Mouse (Mus musculus) lung, postnatal 10 days (tissue): Measurements from ENCODE around the gene Cideb.

ENCODE experiments used
- DNase-seq: peaks from one replicate; pipeline ENCODE4 v3.0.0; 2021

The Cideb gene

GRCm38 (mm10) chr14:55721700-55722437 lies 36.4 kb downstream of the Cideb start, which contains the start of gene Rabggta:
Gene Rabggta, minus strand, starts transcription at chr14:55722263.
- DNase-seq = peak; percentile 94

- DNase-seq = no peak
Measured at GRCm38 (mm10) chr14:55721076-55721475, 37.2 kb downstream of the Cideb start.

DNA sequence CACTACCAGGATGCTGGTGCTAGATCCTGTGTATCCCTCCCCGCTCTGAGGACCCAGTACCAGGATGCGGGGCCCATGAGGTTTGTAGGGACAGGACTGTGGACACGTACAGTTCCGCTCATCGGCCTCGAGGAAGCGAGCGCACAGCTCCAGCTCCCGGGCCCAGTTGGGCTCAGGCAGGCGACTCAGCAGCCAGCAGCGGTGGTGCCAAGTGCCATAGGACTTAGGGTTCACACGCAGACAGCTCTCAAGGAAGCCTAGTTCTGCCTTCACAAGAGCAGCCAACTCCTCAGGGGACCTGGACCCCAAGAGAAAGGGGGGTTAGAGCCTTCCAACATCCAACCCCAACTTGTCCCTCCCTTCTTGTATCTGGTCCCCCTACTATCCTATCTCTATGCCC lies 37.6 kb downstream of the Cideb start:
- DNase-seq = no peak

DNA sequence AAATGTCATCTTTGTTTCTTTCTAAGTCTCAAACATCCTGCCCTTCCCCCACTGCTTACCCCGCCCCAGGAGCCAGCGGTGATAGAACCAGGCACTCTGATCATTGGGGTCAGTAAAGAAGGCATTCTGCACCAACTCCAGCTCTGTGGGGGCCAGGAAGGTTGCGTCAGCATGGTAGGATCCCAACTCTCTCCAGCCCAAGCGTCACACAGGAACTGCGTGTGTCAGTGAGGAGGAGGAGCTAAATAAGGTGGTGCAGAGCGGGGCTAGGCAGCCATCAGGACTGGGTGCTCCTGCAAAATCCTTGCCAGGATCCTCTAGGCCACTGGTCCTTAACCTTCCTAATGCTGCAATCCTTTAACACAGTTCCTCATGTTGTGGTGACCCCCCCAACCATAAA lies 38.5 kb downstream of the Cideb start:
- no peak for DNase-seq

DNA sequence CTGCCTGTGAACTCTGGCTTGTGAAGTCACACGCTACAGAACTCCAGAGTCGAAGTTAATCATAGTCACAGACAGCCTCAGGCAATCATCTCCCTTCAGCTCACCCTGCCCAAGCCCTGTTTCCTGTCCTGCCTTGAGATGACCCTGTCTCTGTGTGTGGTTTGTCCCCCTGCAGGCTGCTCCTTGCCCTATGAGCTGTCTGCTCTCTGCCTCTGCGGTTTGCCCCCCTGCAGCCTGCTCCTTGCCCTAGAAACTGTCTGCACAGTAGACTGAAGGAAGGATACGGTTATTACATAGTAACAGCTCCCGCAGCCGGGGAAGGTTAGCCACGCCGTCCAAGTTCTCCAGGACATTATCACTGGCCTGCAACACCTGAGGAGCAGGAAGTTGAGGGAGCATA lies 41.4 kb downstream of the Cideb start:
- DNase-seq = no peak

- no peak for DNase-seq
Measured at GRCm38 (mm10) chr14:55716271-55716670, 42.0 kb downstream of the Cideb start.

DNA sequence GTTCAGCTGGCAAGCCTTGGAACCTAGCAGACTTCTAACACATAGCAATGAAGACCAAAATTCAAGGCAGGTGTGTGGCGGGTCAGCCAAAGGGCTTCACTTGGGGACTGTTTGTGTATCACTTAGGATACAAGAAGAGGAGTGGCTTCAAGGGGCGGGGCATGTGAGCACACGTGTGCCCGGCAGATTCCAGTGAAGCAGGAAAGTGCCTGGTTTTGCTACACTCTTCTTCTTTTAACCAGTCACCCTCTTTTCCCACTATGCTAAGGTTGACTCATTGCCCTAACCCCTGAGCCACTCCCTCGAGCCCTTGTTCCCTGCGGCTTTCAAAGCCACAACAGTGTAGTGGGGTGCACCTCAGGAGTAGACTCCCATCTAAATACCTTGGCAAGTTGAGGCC lies 43.4 kb downstream of the Cideb start:
- DNase-seq = peak; percentile 57

- no peak for DNase-seq
Measured at GRCm38 (mm10) chr14:55713729-55714122, 44.5 kb downstream of the Cideb start, which contains the start of gene Tgm1. Gene Tgm1, minus strand, starts transcription at chr14:55713926.

DNA sequence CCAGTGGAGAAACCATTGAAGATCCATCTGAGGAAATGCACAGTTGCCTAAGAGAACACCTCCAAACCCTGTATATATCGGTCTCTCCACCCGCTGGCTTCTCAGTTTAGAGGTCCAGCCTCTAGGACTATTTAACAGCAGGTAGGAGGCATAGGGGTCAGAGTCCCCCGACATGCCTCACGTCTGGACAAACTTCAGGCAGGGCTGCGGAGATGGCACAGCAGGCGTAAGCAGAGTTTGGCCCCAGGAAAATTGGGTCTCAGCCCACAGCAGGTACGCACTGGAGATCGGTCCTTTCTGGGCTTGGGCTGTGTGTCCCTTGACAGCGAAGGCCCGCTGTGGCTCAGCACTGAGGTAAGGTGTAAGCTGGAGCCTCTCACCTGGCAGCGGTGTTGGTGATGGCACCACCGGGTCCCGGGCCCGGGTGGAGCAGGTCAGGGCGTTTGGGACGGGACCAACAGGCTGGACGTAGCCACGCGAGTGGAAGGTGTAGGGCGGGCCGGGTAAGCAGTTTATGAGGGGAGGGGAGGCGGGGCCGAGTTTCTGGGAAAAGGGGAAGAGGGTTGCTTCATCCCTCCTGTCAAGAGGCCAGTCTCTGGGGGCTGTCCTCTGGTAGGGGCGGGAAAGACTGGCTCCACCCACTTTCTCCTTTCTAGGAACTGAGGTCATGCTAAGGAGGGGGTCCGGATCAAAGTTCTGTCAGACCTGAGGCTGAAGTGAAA lies 45.1 kb downstream of the Cideb start:
- peak; percentile 70 for DNase-seq

DNA sequence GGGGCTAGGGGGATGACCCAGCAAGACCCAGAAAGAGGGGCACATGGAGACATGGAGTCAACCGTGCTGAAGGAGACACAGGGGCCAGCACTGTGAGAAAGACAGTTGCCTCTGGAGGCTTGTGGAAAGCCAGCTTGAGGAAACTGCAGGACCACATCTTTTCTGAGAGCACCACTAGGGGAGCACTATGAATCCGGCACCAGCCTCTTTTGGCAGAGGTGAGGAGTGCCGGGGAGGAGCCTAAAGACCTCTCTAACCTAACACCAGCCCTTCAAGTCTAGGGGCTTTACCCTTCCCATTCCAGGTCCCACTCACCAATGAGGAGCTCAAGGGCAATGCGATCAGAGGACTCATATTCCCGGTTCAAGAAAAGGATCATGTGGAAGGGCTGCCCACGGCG lies 46.5 kb downstream of the Cideb start:
- no peak for DNase-seq

DNA sequence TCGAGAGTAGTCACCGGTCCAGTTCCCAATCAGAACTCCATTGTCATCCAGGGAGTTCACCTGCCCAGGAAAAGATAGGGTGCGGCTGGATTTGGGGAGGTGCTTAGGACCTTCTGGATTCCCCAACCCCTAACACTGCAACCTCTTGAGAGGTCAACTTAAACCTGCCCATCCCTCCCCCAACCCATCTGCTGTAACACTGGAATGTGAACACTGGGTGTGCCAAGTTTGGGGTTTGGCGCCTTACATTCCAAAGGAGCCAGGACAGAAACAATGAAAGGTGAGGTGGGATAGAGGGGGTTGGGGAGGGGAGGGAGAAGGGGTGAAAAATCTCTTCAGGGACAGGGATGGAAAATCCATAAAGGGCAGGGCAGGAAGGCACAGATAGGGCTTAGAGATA lies 48.7 kb downstream of the Cideb start:
- no peak for DNase-seq

DNA sequence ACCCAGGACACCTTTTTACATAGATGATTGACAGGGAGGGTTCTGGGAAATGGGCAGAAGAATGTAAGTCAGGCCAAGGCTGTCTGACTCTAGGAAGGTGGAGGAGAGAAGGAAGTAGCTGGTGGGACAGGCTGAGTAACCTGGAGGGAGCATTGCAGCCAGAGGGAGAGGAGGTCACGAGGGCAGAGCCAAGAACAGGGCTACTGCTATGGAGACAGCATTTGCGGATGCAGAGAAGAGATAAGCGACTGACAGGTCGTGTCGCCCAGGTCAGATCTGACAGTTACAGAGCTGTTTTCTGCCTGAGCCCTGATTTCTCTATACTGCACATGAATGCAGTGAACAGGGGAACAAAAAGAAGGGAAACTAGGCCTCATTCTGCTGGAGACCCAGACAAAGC lies 50.9 kb downstream of the Cideb start:
- no peak for DNase-seq

DNA sequence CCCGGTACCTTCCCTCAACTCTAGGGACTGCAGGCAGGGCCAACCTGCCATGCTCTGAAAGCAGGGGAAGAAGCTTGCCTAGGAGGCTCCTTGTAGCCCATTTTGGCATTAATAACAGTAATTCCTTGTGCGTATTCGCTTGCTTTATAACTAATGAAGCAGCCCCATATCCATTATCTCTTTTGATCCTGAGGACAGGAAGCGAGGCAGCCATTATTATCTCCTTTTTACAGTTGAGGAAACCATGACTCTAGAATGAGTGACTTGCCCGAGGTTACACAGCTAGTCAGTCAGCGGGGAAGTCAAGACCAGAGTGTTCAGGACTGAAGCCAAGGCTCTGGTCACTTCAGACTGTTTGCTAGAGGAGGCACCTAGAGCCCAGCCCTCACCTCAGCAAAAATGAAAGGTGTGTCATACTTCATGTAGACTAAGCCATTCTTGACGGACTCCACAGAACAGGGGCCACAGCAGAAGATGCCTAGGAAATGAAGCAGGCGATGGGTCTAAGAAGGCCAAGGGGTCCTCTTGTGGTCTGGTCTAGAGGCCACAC lies 52.1 kb downstream of the Cideb start:
- peak; percentile 27 for DNase-seq
